Mouse (Mus musculus) layer of hippocampus, adult 11-12 months (tissue): ENCODE data around the gene Cobll1.

ENCODE experiments used
- DNase-seq: peaks from one replicate; pipeline ENCODE4 v3.0.0; 2022; ENCODE audit warnings: low spot score

Cobll1 gene

DNA sequence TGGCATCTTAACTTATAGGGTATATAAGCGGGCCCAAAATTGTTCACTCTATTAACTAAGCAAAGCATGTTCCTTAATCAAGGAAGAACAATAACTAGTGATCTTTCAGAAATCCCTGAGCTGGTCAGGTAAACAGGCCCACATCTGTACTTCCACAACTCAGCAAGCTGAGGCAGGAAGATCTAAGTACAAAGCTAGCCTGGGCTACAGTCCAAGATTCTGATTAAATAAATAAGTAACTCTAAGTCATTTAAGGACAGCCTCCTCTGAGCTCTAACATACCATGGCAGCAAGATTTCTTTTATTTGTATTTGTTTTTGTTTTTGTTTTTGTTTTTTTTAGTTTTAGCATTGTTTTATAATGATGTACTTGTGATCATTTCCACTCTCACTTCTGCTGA lies 42.2 kb downstream of the Cobll1 start:
- no peak for DNase-seq

DNA sequence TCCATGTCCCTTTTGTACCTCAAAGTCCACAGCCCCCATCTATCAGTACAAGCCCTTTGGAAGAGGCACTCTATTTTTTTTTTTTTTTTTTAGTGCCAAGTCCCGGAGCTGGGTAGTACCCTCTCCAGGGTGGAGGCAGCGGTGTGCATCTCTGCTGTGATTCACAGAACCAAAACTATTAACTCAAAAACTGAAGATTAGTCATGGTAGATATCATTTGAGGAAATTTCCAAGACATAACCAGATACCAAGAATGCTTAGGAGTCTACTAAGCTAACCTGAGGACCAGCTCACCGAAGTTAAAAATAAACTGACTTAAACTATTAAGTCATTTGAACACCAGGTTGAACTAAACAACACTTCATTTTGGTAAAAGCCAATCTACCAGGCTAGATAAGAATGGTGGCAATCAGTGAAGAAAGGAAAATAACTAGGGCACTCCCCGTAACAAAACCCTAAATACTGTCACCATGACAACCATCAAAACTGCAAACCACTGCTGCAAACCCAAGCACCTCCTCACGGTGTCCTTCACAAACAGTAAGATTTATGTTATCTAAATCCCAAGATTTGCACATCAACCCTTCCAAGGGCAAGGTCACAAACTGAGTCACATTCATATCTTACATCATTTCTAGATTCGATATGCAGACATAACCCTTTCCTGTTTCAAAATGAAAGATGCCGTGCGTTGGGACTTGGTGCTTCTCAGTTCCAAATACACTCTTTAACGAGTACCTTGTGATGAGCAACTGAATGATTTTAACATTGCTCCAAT lies 43.8 kb downstream of the Cobll1 start:
- DNase-seq = no peak

- no peak for DNase-seq
Observed at GRCm38 (mm10) chr2:65193091-65193795, 46.0 kb downstream of the Cobll1 start.

- no peak for DNase-seq
Observed at GRCm38 (mm10) chr2:65191398-65191797, 47.8 kb downstream of the Cobll1 start.

DNA sequence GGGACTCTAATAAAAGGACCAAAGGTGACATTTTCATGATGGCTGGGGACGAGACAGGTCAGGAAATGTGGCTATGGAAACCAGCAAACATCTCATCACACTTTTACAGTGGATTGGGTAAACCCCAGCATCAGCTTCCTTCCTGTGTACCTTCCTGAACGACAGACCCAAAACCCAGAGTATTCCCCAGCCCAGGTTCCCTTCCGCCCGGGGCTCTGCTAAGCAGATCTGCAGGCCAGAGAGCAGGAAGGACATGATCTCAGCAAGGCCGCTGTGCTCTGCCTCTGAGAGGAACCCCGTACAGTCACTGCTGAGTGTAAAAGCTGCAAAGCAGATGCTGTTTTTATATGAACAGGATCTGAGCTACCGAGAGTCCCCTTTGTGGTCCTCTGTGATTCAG lies 49.9 kb downstream of the Cobll1 start:
- no peak for DNase-seq

GRCm38 (mm10) chr2:65188585-65188984 lies 50.6 kb downstream of the Cobll1 start:
- no peak for DNase-seq

DNA sequence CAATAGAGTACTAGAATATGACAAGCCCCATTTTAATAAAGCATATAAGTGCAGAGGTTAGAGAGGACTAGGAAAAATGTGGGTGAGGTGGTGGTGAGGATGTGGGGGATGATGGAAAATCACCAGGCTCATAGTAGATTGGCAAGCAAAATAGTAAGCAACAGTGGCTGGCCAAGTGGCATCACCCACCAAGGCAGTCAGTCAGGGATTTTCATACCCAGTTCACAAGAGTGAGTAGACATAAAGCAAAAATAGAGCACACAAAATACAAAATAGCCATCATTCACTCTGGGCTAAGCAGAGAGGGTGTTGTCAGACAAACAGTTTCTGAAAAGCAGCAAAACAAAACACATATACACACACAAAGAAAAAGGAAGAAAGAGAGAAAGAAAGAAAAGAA lies 51.6 kb downstream of the Cobll1 start:
- DNase-seq = no peak

GRCm38 (mm10) chr2:65187164-65187563 lies 52.0 kb downstream of the Cobll1 start:
- no peak for DNase-seq

DNA sequence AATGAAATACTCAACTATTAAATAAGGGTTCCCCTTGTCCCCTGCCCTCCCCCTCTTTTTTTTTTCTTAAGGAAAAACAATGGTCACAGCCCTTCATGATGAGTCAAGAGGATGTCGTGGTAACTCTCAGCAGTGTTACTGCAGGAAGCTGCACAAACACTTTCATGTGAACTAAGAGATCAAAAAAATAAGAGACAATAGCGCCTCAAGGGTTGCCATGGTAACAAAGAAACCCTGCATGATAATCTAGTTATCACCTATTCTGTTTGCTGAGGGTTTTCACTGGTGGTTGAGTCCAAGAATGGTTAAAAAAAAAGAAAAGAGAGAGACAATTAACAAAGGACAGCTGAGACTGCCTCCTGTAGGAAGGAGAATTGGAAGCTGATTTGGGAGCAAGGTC lies 56.5 kb downstream of the Cobll1 start:
- DNase-seq = no peak

DNA sequence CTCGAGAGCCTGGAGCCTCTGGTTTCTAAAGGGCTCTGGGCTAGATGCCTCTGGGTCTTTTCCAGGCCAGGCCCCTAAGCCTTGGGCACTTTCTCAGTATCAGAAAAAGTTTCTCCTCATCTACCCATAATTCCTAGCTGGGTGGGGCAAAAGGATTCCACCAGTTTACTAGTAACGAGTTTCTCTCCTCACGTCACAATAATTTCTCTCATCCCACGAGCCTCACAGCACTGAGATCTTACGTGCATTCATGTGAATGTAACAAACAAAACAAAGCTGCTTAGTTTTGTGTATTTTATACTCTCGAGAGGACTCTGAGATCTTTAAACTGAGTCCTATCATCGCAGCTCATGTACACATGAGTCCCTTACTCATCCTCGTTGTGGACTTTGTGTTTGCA lies 57.5 kb downstream of the Cobll1 start:
- no peak for DNase-seq

DNA sequence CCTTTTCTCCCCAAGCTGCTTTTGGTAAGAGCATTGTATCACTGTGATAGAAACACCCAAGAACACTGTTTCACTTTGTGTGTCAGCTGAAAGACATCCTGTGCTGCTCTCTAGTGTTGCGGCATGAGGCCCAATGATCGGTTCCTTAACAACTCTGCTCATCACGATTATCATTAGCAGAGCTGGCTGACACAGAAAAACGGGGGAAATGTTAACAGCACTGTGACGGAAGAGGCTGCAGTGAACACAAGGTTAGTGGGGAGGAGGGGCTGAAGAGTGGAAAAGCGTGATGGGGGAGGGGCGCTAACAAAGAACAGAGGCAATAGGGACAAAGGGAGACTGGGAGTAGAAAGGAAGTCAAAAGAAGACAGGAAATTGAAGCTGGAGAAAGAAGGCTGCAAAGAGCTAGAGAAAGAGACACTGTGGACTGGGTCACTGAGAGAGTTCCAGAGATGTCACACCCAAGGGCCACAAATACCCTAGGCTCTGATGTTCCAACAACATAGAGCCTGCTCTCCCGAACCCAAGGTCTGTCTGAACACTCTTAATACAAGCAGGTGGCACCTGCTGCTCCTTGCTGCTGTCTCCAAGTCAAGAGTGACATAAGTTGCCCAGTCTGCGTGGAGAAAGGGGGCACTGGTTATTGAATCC lies 58.0 kb downstream of the Cobll1 start:
- DNase-seq = no peak

DNA sequence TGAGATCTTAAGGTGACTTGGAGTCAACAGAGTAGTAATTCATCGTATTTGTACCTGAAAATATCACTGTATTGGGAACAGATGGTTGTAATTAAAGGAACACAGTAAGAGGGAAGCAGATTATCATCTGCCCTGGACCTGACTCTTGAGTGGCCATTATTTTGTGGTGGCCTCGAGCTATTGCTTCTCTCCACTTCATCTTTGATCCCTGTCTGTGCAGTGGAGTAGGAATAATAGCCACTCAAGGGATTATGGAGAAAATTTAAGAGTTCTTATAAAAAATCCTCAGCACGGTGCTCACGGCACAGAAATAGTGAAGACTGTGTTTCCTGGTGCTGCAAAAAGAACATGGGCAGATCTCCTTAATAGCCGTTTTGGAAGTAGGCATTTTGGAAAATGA lies 63.6 kb downstream of the Cobll1 start:
- DNase-seq = no peak

GRCm38 (mm10) chr2:65172071-65172470 lies 67.1 kb downstream of the Cobll1 start:
- no peak for DNase-seq

DNA sequence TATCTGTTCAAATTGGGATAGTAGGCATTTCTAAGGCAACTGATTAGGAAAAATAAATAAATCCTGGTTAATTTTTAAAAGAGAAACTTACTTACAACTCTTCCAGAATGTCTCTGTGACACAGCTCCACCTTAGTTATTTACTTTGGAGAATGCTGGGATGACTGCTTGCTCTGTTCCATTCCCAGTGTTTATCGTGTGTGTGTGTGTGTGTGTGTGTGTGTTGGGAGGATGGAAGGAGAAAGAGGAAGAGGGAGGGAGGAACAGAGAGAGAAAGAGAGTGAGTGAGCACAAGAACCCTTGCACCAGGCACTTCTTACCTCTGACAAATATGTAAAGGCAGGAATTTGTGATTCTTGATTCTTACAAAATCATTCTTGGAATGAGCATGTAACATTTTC lies 67.7 kb downstream of the Cobll1 start:
- DNase-seq = no peak

GRCm38 (mm10) chr2:65170693-65171456 lies 68.3 kb downstream of the Cobll1 start:
- DNase-seq = no peak

- DNase-seq = no peak
Observed at GRCm38 (mm10) chr2:65170256-65170655, 68.9 kb downstream of the Cobll1 start.

GRCm38 (mm10) chr2:65163990-65164389 lies 75.2 kb downstream of the Cobll1 start:
- DNase-seq = no peak

DNA sequence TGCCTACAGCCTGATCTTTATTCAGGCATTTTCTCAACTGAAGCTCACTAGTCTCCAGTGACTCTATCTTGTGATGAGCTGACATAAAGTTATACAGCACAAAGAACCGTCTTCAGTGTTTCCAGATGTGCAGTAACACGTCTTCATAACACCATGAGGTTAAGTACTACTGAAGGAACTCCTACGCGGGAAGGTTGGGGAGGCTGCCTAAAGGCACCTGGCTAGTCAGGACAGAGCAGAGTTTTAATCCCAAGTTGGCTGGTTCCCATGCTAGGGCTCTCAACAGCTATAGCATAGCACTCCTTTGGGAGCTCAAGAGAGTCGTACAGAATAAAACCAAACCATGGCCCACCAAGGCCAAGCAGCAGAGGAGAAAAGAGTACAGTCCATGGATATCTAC lies 76.6 kb downstream of the Cobll1 start:
- no peak for DNase-seq

GRCm38 (mm10) chr2:65161715-65162114 lies 77.5 kb downstream of the Cobll1 start:
- DNase-seq = no peak

- DNase-seq = no peak
Observed at GRCm38 (mm10) chr2:65157981-65158651, 81.1 kb downstream of the Cobll1 start.

DNA sequence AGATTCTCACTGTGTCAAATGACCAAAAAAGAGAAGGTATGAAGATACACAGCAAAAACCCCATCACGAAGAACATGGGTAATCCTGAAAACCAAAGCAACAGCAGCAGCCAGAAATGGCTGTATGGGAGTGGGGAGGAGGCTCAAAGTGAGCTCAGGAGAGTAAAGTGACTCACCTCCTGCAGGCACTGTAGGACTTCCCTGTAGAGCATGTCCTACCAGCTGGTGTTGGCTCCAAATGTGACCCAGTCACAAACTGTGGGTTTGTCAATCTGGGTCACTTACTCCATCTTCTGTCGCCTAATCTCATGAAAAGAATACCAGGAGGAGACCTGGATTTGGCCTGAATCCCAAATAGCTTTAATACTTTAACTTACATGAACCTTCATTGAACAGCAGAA lies 81.9 kb downstream of the Cobll1 start:
- no peak for DNase-seq

DNA sequence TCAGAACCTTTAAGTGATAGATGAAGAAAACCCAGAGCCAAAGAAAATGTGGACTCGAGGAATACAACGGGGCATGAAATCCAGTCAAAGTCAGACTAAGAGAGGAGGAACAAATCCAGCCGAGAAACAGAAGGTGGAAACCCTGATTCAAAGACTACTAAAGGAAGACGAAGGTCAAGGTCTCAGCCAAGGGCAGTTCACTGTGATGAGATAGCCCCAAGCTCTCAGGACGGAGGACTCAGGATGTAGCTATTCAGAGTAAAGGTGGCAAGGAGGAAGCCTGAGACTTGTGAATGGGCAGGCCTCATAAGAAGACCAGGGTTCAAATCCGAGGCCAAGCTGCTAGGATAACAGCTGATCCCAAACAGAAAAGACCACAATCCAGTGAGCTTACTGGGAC lies 90.3 kb downstream of the Cobll1 start:
- no peak for DNase-seq
